Mouse (Mus musculus): ENCODE measurements around the gene Ap1g1.
A peak's percentile ranks its signal among the peaks of the same experiment; 100 is the strongest.
"Not testable (repeated sequence)": the region's sequence is repeated elsewhere in the genome, so short reads cannot be mapped to it uniquely, and the experiment has no call there.

The Ap1g1 gene

DNA sequence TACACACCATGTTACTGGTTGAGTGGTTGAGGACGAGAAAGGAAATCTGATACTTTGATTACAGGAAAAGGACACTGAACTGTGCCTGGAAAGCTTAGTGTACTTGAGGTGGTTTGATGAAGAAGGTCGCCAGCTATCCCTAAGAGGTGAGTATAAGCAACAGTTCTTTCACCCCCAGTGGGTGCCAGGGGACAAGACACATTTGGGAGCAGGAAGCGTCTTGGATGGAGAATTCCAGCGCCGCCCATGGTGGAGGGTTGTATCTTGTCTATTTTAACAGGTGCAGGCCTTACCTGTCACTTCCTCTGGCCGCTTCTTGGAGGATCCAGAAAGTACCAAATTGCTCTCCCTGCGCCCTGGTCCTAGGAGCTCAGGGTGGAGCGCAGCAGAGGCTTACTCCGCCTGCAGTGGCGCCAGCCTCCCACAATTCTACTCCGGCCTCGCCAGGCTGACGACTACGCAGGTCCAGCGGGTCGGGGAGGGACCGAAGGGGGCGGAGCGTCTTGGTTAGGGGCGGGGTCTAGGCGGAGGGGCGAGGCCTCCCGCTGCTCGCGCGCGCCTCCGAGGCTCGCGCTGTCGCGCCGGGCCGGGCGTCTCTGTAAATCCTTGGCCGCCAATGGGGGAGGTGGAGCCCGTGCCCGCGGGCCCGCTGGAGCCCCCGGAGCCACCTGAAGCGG is 89.8 kb downstream of the Ap1g1 start, which contains the start of gene Phlpp2:
Phlpp2 (plus strand) TSS at position 540 of the 677 bp plus-strand sequence.
- DNase-seq: peak; percentile 92

DNA sequence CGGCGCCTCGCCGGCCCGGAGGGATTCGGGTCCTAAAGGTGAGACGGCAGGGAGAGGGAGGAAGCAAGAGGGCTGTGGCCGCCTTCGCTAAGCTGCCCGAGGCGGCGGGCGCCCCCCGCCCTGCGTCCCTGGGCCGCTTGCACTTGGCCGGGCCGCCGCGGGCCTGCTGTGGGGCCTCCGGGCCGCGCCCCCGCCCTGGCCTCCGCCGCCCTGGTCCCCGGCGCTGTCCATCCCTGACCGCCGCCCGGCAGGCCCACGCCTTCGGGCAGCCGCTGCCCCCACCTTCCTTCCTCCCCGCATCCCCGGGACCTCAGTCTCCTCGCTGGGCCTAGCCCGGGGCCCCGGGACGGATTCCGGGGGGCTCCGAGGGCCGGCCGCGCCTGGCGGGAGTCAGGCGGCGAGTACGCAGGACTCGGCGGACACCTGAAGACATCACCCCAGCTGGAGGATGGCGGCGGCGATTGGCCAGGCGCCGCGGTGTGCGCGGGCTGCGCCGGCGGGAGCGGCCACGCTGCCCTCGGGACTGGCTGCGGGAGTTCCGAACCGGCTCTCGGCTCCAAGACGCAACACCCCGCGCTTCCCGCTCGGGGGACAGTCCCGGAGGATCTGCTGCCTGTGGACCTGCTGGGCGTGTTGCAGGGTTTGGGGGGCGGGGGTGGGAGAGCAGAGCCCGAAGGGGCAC is 90.5 kb downstream of the Ap1g1 start:
- DNase-seq: peak; percentile 55

DNA sequence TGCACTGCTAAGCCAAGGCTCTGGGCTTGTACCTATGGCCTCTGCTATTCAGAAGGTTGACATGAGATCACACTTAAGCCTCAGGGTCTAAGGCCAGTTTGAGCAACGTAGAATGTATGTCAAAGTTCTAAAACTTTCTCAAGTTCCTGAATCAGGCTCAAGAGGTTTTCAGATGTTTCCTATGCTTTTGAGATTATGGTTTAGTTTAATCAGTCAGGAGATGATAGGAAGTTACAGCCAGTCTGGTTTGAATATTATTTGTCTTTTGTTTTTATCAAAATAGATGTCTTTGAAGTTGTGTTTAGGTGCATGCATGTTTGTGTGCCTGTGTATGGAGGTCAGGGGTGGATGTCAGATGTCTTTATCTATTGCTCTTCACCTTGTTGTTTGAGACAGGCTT is 92.7 kb downstream of the Ap1g1 start:
- DNase-seq: no peak

DNA sequence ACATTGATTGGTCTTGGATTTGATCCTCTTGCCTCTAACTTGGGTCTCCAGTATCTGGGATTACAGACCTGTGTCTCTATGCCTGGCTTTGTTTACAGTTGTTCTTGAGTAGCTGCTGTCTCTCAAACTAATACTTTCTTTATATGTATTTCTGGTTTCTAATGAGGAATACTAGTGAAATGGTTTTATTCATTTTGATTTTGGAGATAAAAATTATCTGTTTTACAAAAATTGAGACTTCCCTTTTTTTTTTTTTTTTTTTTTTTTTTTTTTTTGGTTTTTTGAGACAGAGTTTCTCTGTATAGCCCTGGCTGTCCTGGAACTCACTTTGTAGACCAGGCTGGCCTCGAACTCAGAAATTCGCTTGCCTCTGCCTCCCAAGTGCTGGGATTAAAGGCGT is 95.4 kb downstream of the Ap1g1 start:
- DNase-seq: not testable (repeated sequence)

DNA sequence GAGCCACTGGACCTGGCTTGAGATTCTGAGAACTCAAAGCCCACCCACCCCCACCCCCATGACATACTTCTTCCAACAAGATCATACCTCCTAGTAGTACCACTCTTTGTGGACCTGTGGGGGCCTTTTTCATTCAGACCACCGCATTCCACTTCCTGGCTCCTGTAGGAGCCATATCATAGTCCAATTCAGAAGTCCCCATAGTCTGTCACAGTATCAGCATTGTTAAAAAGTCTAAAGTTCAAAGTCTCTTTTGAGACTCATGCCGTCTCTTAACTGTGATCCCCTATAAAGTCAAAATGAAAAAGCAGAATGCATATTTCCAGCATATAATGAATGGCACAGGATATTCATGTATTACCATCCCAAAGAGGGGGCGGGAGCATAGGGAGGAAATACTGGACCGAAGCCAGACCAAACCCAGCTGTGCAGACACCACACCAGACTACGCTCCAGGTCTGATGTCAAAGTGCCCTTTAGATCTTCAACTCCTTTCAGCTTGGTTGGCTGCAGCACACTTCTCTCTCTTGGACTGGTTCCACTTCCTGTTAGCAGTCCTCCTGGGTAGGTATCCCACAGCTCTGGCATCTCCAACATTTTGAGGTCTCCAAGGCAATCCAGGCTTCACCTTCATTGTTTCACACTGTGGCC is 101.8 kb downstream of the Ap1g1 start:
- no peak for DNase-seq

DNA sequence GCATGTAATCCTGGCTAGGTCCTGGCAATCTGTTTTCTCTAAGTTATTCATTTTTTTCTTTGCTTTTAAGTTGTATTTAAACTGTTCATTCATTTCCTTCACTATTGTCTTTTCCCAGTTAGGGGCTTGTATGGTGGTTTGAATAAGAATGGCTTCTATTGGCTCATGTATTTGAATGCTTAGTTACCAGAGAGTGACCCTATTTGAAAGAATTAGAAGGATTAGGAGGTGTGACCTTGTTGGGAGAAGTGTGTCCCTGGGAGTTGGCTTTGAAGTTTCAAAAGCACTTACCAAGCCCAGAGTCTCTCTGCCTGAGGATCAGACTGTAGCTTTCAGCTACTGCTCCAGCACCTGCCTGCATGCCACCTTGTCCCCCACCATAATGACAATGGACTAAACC is 106.9 kb downstream of the Ap1g1 start:
- DNase-seq: no peak

DNA sequence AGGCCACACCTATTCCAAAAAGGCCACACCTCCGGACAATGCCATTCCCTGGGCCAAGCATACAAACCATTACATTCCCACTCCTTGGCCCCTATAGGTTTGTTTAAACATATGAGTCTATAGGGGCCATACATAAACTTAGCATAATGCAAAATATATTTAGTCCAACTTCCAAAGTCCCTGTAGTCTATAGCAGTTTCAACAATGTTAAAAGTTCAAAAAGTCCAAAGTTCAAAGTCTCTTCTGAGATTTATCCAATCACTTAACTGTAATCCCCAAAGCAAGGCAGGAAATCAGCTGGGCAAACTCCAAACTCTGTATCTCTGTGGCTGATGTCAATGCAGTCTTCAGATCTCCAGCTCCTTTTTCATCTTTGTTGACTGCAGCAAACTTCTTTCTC is 110.9 kb downstream of the Ap1g1 start:
- DNase-seq: no peak

DNA sequence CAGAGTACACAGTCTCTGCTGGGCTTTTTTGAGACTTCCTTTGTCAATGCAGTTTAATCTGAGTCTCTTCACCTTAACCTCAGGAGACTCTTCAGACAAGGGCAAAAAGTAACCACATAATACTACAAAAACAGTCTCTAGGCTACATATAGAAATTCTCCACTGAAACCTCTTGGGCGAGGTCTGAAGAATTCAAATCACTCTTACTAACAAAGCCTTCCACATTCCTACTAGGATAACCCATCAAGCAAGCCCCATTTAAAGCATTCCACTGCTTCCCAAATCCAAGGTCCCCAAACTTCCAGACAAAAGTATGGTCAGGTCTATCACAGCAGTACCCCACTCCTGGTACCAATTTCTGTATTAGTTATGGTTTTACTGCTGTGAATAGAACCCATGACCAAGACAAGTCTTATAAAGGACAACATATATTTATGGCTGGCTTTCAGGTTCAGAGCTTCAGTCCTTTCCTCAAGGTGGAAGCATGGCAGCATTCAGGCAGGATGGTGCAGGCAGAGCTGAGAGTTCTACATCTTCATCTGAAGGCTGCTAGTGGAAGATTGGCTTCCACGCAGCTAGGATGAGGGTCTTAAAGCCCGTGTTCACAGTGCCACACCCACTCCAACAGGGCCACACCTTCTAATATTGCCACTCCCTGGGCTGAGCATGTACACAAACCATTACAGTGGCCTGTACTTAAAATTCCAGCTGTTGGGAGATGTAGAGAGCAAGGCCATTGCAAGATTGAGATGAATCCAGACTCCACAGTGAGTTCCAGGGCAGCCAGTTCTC is 112.6 kb downstream of the Ap1g1 start:
- no peak for DNase-seq

DNA sequence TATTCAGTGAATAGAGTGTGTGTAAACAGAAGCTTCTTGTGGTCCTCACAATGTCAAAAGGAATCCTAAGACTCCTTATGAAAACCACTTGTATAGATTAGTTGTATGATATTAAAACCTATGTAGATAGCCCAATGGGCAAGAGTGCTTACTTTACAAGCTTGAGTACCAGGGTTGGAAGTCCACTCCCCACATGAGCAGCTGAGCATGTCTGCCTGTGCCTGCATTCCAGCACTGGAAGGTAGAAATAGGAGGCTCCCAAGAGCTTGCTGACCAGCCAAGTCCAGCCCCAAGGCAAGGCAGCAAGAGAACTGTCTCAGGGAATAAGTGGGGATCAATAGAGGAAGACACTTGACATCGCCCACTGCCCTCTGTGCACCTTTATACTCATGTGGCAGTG is 116.3 kb downstream of the Ap1g1 start:
- no peak for DNase-seq

DNA sequence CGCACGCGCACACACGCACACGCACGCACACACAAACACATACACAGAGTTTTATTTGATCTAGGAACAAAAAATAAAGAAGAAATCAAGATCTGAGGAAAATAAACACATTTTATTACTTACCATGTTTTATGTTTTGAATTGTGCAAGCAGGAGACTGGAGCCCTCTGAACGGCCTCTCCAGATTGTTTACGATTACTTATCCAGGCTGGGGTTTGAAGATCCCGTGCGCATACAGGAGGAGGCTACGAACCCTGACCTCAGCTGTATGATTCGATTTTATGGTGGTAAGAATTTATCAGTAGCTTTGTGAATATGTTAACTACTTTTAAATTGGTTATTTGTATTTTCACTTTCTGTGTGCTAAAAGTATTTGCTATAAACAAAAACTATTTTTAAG is 117.0 kb downstream of the Ap1g1 start:
- no peak for DNase-seq

DNA sequence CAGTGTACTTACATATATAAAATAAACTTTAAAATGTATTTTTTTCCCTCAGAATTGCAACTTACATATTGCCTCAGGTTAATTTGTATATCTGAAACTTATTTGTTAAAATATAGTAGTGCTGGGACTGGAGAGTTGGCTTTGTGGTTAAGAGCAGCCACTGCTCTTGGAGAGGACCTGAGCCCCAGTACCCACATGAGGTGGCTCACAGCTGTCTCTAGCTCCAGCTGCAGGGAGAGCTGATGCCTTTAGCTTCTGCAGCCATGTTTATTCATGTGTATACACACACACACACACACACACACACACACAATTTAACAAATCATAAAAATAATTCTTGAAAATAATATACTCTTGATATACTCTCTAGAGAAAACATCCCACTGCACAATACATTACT is 124.0 kb downstream of the Ap1g1 start:
- no peak for DNase-seq

DNA sequence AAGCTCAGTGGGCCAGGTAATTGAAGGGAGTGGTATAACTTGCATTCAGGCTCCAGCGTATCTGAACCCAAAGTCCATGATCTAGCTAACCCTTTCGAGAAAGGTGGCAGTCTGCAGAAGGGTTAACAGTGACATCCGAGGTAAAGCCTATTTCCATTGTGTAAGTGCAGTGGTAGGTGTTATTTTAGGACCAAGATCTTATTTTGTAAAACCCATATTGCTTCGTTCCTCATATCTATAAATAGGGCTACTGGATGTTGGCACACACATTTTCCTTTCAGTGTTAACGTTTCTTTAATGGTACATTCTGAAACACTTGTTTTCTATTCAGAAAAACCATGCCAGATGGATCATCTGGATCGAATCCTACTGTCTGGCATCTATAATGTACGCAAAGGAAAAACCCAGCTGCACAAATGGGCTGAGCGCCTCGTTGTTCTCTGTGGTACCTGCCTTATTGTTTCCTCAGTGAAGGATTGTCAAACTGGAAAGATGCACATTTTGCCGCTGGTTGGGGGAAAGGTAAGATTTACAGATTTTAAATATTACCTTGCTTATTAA is 125.6 kb downstream of the Ap1g1 start:
- peak; percentile 74 for DNase-seq

DNA sequence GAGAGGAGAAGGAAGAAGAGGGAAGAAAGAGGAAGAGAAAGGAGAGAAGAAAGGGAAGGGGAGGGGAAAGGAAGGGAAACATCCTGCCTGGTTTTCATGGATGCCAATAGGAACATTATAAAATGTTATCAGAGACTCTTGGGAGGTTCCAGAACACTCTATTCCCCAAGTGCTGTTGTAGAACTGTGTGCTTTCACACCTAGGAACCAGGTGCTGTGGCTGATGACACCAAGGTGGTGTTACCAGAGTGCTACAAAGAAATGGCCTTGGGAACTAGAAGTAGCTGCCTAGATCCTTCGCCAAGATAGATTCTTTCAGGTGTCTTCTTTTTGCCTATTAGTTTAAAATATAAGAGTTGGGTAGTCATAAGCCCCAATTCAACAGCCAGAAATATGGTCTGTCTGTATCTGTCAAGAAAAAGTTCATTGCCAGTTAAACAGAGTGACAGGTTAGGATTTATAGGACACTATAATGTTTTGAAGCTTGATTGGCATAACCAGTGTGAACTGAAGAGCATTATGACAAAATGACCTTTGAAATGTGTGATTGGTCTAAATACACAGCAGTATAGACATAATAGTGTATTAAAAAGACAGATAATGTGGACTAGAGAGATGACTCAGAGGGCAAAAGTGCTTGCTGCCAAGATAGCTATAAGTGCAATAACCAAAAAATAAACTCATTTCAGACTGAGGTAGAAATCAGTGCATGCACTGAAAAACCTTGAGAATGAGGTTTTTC is 126.7 kb downstream of the Ap1g1 start:
- no peak for DNase-seq

DNA sequence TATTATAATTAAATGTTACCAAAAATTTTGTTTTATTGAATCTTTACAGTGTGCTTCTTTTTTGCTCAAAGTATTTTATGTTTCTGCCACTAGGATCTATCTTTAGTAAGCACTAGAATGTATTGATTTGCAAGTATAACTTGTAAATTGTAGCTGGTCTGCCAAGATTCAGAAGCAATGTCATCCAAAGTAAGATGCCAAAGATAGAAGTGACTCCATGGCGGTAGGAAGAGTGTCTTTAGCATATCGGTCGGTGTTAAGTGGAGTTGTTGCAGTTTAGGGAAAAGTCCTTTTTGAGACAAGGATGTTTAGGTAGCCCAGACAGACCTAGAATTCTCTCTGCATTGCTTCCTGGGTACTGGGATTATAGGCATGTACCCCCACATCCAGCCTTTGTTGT is 128.6 kb downstream of the Ap1g1 start:
- no peak for DNase-seq

DNA sequence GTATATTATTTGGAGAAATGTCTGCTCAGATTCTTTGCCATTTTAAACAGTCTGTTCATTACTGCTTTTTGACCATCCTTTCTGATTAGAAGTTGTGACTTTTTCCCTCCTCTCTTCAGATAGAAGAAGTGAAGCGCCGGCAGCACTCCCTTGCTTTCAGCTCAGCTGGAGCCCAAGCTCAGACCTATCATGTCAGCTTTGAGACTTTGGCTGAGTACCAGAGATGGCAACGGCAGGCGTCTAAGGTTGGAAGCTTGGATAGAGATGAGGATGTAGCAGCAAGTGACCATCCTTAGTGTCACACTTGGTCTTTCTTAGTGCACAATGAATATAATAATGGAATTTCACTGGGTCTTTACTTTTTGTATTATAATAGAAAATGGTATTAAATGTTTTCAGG is 129.0 kb downstream of the Ap1g1 start:
- no peak for DNase-seq
